Mouse (Mus musculus) intestine, embryonic 16.5 days (tissue): ENCODE results near the gene Lyzl4. TPM values are rescaled to one million over a fixed set of nuclear protein-coding genes. Genes with fewer than 3 reads are reported as not detected.

Experiments
- ATAC-seq: fragments of 200-750 bp; cut with Nextera tagmentation; 2 replicates; pipeline ENCODE4 v1.8.0; 2017; ENCODE audit warnings: moderate TSS enrichment, moderate library complexity
- H3K27ac ChIP-seq: fragments of 300-500 bp; sonication (generic); 2 replicates; pipeline ENCODE4 v1.5.1; 2014; ENCODE audit warnings: mild to moderate bottlenecking, low read length
- H3K27me3 ChIP-seq: fragments of 300-500 bp; sonication (generic); replicated peaks from 2 replicates; pipeline ENCODE4 v1.6.1; 2014; ENCODE audit warnings: low read length, control low read depth, mixed read lengths; ENCODE audit not compliant: control insufficient read depth, insufficient read depth
- H3K36me3 ChIP-seq: fragments of 300-500 bp; sonication (generic); 2 replicates; pipeline ENCODE4 v1.6.1; 2014; ENCODE audit warnings: low read length, control low read depth; ENCODE audit not compliant: control insufficient read depth, insufficient read depth
- H3K4me1 ChIP-seq: fragments of 300-500 bp; sonication (generic); 2 replicates; pipeline ENCODE4 v1.6.1; 2014; ENCODE audit warnings: low read length, control low read depth, mixed read lengths; ENCODE audit not compliant: control insufficient read depth, insufficient read depth
- H3K4me2 ChIP-seq: fragments of 300-500 bp; sonication (generic); 2 replicates; pipeline ENCODE4 v1.6.1; 2014; ENCODE audit warnings: low read depth, low read length, control low read depth
- H3K4me3 ChIP-seq: fragments of 300-500 bp; sonication (generic); 2 replicates; pipeline ENCODE4 v1.5.1; 2014; ENCODE audit warnings: mild to moderate bottlenecking, low read length
- H3K9ac ChIP-seq: fragments of 300-500 bp; sonication (generic); 2 replicates; pipeline ENCODE4 v1.6.1; 2014; ENCODE audit warnings: low read depth, low read length
- H3K9me3 ChIP-seq: fragments of 300-500 bp; sonication (generic); 2 replicates; pipeline ENCODE4 v1.6.1; 2016; ENCODE audit warnings: low read length, control low read depth; ENCODE audit not compliant: control insufficient read depth
- WGBS: fragments of 180-500 bp; shearing (Covaris S2); extraction: QIAGEN DNeasy Blood & Tissue Kit; methylation state at CpG from one replicate; pipeline ENCODE4 v1.1.7; 2014; 5-methylcytosine and 5-hydroxymethylcytosine counted together
- polyA plus RNA-seq: library from polyadenylated mRNA; unstranded; fragments of >200 nt; fragmentation: Nextera tagmentation; extraction: Ambion mirVana; gene quantifications from 2 replicates; pipeline ENCODE4 v1.2.1, GENCODE M21; 2015

The Lyzl4 gene
- polyA plus RNA-seq, 1 experiment from 2014 or later, result not detected

- Histone ChIP-seq H3K4me3 (no peak overlapping the region), H3K36me3 (no peaks in the 10 kb centered on the region), H3K27me3 (no peaks in the 10 kb centered on the region), H3K4me2 (no peak overlapping the region), H3K9ac (no peak overlapping the region), H3K9me3 (no peaks in the 10 kb centered on the region), H3K27ac (no peak overlapping the region), H3K4me1 (peaks cover 7% of the 10 kb centered on the region; the same call in 1 of the 2 replicates)
- ATAC-seq, result no peak
- 85% methylated on average over 6 of the region's 6 CpGs for WGBS
Observed at GRCm38 (mm10) chr9:121558167-121558566, 83.7 kb downstream of the Lyzl4 start.

GRCm38 (mm10) chr9:121556913-121557312, 85.0 kb downstream of the Lyzl4 start:
- H3K27me3 ChIP-seq, result no peaks in the 10 kb centered on the region
- H3K27ac ChIP-seq, result no peak overlapping the region
- H3K4me1 ChIP-seq, result peaks cover 7% of the 10 kb centered on the region; the same call in 1 of the 2 replicates
- H3K9me3 ChIP-seq, result no peaks in the 10 kb centered on the region
- 51% methylated on average over 5 of the region's 5 CpGs for WGBS
- H3K9ac ChIP-seq, result no peak overlapping the region
- no peak for ATAC-seq
- no peaks in the 10 kb centered on the region for H3K36me3 ChIP-seq
- no peak overlapping the region for H3K4me3 ChIP-seq
- H3K4me2 ChIP-seq, result no peak overlapping the region

GRCm38 (mm10) chr9:121555395-121556000, 86.4 kb downstream of the Lyzl4 start:
- no peak overlapping the region for H3K27ac ChIP-seq
- ATAC-seq, result no peak; the same call in 1 of the 2 replicates

GRCm38 (mm10) chr9:121553643-121554042, 88.3 kb downstream of the Lyzl4 start:
- Histone ChIP-seq H3K27ac (no peak overlapping the region), H3K36me3 (no peaks in the 10 kb centered on the region), H3K9me3 (no peaks in the 10 kb centered on the region), H3K4me3 (no peak overlapping the region), H3K4me1 (peaks cover 14% of the 10 kb centered on the region), H3K27me3 (no peaks in the 10 kb centered on the region), H3K4me2 (no peak overlapping the region), H3K9ac (no peak overlapping the region)
- 55% methylated on average over 4 of the region's 4 CpGs for WGBS
- ATAC-seq, result no peak

More at GRCm38 (mm10) chr9:121555395-121556000, 86.4 kb downstream of the Lyzl4 start:
- WGBS, result 53% methylated on average over 9 of the region's 9 CpGs
- Histone ChIP-seq H3K36me3 (no peaks in the 10 kb centered on the region), H3K4me1 (peaks cover 7% of the 10 kb centered on the region; the same call in 1 of the 2 replicates), H3K4me2 (no peak overlapping the region), H3K4me3 (no peak overlapping the region), H3K9ac (no peak overlapping the region), H3K9me3 (no peaks in the 10 kb centered on the region), H3K27me3 (no peaks in the 10 kb centered on the region)

- Histone ChIP-seq H3K9ac (no peak overlapping the region), H3K4me1 (peaks cover 16% of the 10 kb centered on the region), H3K4me2 (no peak overlapping the region), H3K4me3 (no peak overlapping the region), H3K9me3 (no peaks in the 10 kb centered on the region), H3K27me3 (no peaks in the 10 kb centered on the region), H3K27ac (no peak overlapping the region), H3K36me3 (no peaks in the 10 kb centered on the region)
- no peak for ATAC-seq
- 75% methylated on average over 5 of the region's 5 CpGs for WGBS
Observed at GRCm38 (mm10) chr9:121550327-121550771, 91.5 kb downstream of the Lyzl4 start.

GRCm38 (mm10) chr9:121549444-121549843, 92.5 kb downstream of the Lyzl4 start:
- no peaks in the 10 kb centered on the region for H3K36me3 ChIP-seq
- ATAC-seq, result peak; percentile 71
- peaks cover 16% of the 10 kb centered on the region for H3K4me1 ChIP-seq
- no peak overlapping the region for H3K9ac ChIP-seq
- no peaks in the 10 kb centered on the region for H3K27me3 ChIP-seq
- H3K27ac ChIP-seq, result peak overlapping the region; percentile 68; the same call in 1 of the 2 replicates
- H3K4me3 ChIP-seq, result no peak overlapping the region
- no peak overlapping the region for H3K4me2 ChIP-seq
- H3K9me3 ChIP-seq, result no peaks in the 10 kb centered on the region

GRCm38 (mm10) chr9:121549010-121549409, 92.9 kb downstream of the Lyzl4 start:
- Histone ChIP-seq H3K4me3 (no peak overlapping the region), H3K36me3 (no peaks in the 10 kb centered on the region), H3K4me2 (no peak overlapping the region), H3K27me3 (no peaks in the 10 kb centered on the region), H3K4me1 (peaks cover 16% of the 10 kb centered on the region), H3K9me3 (no peaks in the 10 kb centered on the region), H3K27ac (peak overlapping the region; percentile 68; the same call in 1 of the 2 replicates), H3K9ac (no peak overlapping the region)
- ATAC-seq, result peak; percentile 87
- 33% methylated on average over 5 of the region's 5 CpGs for WGBS

- peak; percentile 93 for ATAC-seq
- Histone ChIP-seq H3K9ac (no peak overlapping the region), H3K9me3 (no peaks in the 10 kb centered on the region), H3K27ac (peak overlapping the region; percentile 20), H3K36me3 (no peaks in the 10 kb centered on the region), H3K4me2 (no peak overlapping the region), H3K27me3 (no peaks in the 10 kb centered on the region), H3K4me1 (peaks cover 16% of the 10 kb centered on the region), H3K4me3 (no peak overlapping the region)
- WGBS, result 46% methylated on average over 4 of the region's 4 CpGs
Observed at GRCm38 (mm10) chr9:121547431-121547830, 94.5 kb downstream of the Lyzl4 start.

- H3K27ac ChIP-seq, result no peak overlapping the region
- no peaks in the 10 kb centered on the region for H3K4me1 ChIP-seq
- no peak overlapping the region for H3K9ac ChIP-seq
- H3K9me3 ChIP-seq, result 0 out of 2 replicates have a peak, but pooled peaks cover 4% of the 10 kb centered on the region
- no peaks in the 10 kb centered on the region for H3K27me3 ChIP-seq
- no peak overlapping the region for H3K4me2 ChIP-seq
- no peaks in the 10 kb centered on the region for H3K36me3 ChIP-seq
- no peak overlapping the region for H3K4me3 ChIP-seq
- no peak for ATAC-seq
Observed at GRCm38 (mm10) chr9:121541530-121541929, 100.4 kb downstream of the Lyzl4 start.

- Histone ChIP-seq H3K9me3 (0 out of 2 replicates have a peak, but pooled peaks cover 5% of the 10 kb centered on the region), H3K27me3 (no peaks in the 10 kb centered on the region), H3K36me3 (no peaks in the 10 kb centered on the region), H3K4me2 (no peak overlapping the region), H3K9ac (no peak overlapping the region), H3K4me1 (no peaks in the 10 kb centered on the region), H3K4me3 (no peak overlapping the region), H3K27ac (no peak overlapping the region)
- no peak for ATAC-seq
- WGBS, result 79% methylated on average over 9 of the region's 9 CpGs
Observed at GRCm38 (mm10) chr9:121532626-121533025, 109.3 kb downstream of the Lyzl4 start.
